Mouse (Mus musculus): ENCODE measurements at regions not wholly inside any gene's neighbourhood (a gene's known extent, or its start where the extent isn't known, plus 50 kb on each side); places are given as distances from the start of the nearest gene placed in this dataset.

GRCm38 (mm10) chr11:45795322-45795721 lies 56.5 kb upstream of the Clint1 start:
- no peak for DNase-seq

- peak; percentile 17 to 36 for DNase-seq
Observed at GRCm38 (mm10) chr11:45795731-45796130, 56.1 kb upstream of the Clint1 start.

DNA sequence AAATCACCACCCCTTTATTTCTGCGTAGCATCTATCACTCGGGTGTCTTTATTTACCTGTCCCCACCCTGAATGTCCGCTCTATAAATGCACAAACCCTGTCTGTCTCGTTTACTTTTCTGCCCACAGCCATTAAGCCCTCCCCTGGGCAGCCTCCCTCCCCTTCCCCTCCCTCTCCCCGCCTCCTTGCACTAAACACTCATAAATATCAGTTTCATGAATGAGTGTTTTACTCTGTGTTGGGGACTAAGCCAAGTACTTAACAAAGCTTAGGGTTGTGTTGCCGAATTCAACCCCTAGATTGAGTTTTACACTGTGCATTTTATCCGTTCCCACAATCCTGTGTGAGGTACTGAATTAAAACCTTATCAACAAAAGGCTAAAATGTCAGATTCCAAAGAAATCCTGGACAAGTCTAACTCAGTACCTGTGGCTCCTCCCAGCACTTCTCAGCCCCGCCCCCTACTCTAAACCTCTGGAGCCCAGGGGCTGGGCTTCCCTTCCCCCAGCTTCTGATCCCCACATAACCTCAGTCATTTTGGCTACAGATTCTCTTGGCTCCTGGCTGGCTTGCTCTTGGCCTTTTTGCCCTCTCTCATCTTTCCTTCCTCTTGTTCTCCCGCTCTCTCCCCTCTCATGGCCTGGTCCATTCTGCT lies 52.0 kb upstream of the Clint1 start:
- no peak for DNase-seq
